Mouse (Mus musculus) cerebellum, adult 2 months (tissue): ENCODE data around the gene Nt5c2.

Experiments used
- CTCF ChIP-seq: fragments of 200-500 bp; IDR thresholded peaks from 2 replicates; pipeline ENCODE4 v1.5.1; 2011; ENCODE audit warnings: low read depth, mild to moderate bottlenecking, control low read depth, low read length, moderate library complexity, borderline replicate concordance; ENCODE audit not compliant: insufficient read depth
- POLR2A ChIP-seq: fragments of 200-500 bp; IDR thresholded peaks from 2 replicates; pipeline ENCODE4 v1.6.1; 2011; ENCODE audit warnings: low read length, control low read depth, borderline replicate concordance; ENCODE audit not compliant: insufficient read depth

GRCm38 (mm10) chr19:46893484-46893883 is 121.5 kb downstream of the Nt5c2 start:
- TF ChIP-seq POLR2A (no peak), CTCF (no peak)
